Mouse (Mus musculus): Measurements from ENCODE around the gene Zfp106. TPM values are rescaled to one million over a fixed set of nuclear protein-coding genes. Genes with fewer than 3 reads are reported as not detected.
A peak's percentile ranks its signal among the peaks of the same experiment; 100 is the strongest.

The Zfp106 gene
- polyA plus RNA-seq, 1 experiment: 79.1 TPM

DNA sequence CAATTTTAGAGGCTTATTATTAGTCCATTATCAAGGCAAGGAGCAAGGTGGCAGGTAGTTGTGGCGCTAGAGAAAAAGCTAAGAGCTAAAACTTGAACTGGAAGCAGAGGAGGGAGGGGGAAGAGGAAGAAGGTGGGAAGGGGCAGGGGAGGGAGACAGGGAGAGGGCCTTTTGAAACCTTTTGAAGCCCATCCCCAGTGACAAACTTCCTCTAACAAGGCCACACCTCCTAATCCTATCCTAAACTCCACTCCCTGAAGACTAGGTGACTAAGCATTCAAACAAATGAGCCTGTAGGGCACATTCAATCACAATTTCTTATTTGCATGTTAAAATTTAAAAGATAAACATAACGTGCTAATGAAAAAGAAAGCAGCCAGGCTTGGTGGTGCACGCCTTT lies 4.8 kb downstream of the Zfp106 start:
- no peak for TF ChIP-seq CTCF (IDR thresholded peaks at IDR 0.05; ENCODE audit: low read depth, low read length)
- no peak for TF ChIP-seq POLR2A (IDR thresholded peaks at IDR 0.05; ENCODE audit: borderline replicate concordance, low read depth, low read length)
- H3K27ac ChIP-seq (ENCODE audit: insufficient read depth, low read depth, low read length): peak overlapping the region; percentile 24
- no peak overlapping the region for H3K4me3 ChIP-seq (ENCODE audit: insufficient read depth, low read length)
- H3K4me1 ChIP-seq (ENCODE audit: control insufficient read depth, insufficient read depth, low read length): peaks cover 27% of the 10 kb centered on the region

- H3K4me1 ChIP-seq (ENCODE audit: control insufficient read depth, insufficient read depth, low read length): peaks cover 27% of the 10 kb centered on the region
- H3K4me3 ChIP-seq (ENCODE audit: insufficient read depth, low read length): no peak overlapping the region
- no peak overlapping the region for H3K27ac ChIP-seq (ENCODE audit: insufficient read depth, low read depth, low read length)
- TF ChIP-seq POLR2A (IDR thresholded peaks at IDR 0.05; ENCODE audit: borderline replicate concordance, low read depth, low read length) (no peak), CTCF (IDR thresholded peaks at IDR 0.05; ENCODE audit: low read depth, low read length) (no peak)
Observed at GRCm38 (mm10) chr2:120556868-120557267, 6.8 kb downstream of the Zfp106 start.

DNA sequence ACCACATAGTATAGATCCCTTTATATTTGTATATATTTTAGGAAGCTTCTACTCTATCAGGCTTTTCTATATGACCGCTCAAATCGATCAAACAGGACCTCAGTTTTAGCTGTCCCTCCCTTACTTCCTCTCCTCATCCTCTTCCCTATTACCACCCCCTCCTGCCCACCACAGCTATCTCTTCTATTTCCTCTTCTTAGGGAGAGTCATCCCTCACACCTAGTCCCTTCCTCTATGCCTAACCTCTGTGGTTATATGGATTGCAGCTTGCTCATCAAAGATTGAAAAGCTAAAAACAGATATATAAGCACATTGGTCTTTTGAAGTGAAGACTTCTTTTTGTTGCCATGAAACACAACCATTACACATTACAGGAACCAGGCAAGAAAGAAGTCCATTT lies 18.9 kb downstream of the Zfp106 start:
- no peak overlapping the region for H3K4me3 ChIP-seq (ENCODE audit: insufficient read depth, low read length)
- H3K4me1 ChIP-seq (ENCODE audit: control insufficient read depth, insufficient read depth, low read length): peaks cover 30% of the 10 kb centered on the region
- no peak overlapping the region; the same call in 1 of the 2 replicates for H3K27ac ChIP-seq (ENCODE audit: insufficient read depth, low read depth, low read length)
- TF ChIP-seq CTCF (IDR thresholded peaks at IDR 0.05; ENCODE audit: low read depth, low read length) (no peak), POLR2A (IDR thresholded peaks at IDR 0.05; ENCODE audit: borderline replicate concordance, low read depth, low read length) (no peak)

DNA sequence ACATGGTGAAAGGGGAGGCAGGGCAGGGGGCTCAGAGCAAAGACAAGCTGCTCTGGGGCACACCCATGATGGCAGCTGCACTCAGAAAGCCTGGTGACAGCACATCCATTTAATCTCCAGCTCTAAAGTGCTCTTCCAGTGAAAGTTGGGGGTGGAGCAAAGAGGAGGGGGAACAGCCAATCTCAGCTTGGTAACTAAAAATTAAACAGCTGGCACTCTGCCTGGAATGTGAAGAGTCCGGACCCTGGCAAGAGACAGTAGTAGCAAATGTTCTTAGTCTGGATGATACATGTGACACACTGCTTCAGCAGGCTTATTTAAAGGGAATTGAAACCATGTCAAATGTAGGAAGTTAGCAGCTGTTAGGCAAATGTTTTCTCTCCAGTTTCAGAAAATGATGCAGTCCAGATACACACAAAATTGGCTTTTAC lies 23.9 kb downstream of the Zfp106 start:
- peak overlapping the region; percentile 83 for H3K27ac ChIP-seq (ENCODE audit: insufficient read depth, low read depth, low read length)
- no peak overlapping the region for H3K4me3 ChIP-seq (ENCODE audit: insufficient read depth, low read length)
- H3K4me1 ChIP-seq (ENCODE audit: control insufficient read depth, insufficient read depth, low read length): peaks cover 30% of the 10 kb centered on the region
- TF ChIP-seq CTCF (IDR thresholded peaks at IDR 0.05; ENCODE audit: low read depth, low read length) (no peak), POLR2A (IDR thresholded peaks at IDR 0.05; ENCODE audit: borderline replicate concordance, low read depth, low read length) (no peak)

GRCm38 (mm10) chr2:120539333-120539732 lies 24.3 kb downstream of the Zfp106 start:
- Histone ChIP-seq H3K4me1 (ENCODE audit: control insufficient read depth, insufficient read depth, low read length) (peaks cover 25% of the 10 kb centered on the region), H3K27ac (ENCODE audit: insufficient read depth, low read depth, low read length) (peak overlapping the region; percentile 83), H3K4me3 (ENCODE audit: insufficient read depth, low read length) (no peak overlapping the region)
- TF ChIP-seq CTCF (IDR thresholded peaks at IDR 0.05; ENCODE audit: low read depth, low read length) (no peak), POLR2A (IDR thresholded peaks at IDR 0.05; ENCODE audit: borderline replicate concordance, low read depth, low read length) (no peak)

GRCm38 (mm10) chr2:120531223-120531622 lies 32.4 kb downstream of the Zfp106 start:
- TF ChIP-seq CTCF (IDR thresholded peaks at IDR 0.05; ENCODE audit: low read depth, low read length): no peak
- no peak for TF ChIP-seq POLR2A (IDR thresholded peaks at IDR 0.05; ENCODE audit: borderline replicate concordance, low read depth, low read length)
- H3K27ac ChIP-seq (ENCODE audit: insufficient read depth, low read depth, low read length): no peak overlapping the region
- peaks cover 4% of the 10 kb centered on the region for H3K4me1 ChIP-seq (ENCODE audit: control insufficient read depth, insufficient read depth, low read length)
- no peak overlapping the region for H3K4me3 ChIP-seq (ENCODE audit: insufficient read depth, low read length)

DNA sequence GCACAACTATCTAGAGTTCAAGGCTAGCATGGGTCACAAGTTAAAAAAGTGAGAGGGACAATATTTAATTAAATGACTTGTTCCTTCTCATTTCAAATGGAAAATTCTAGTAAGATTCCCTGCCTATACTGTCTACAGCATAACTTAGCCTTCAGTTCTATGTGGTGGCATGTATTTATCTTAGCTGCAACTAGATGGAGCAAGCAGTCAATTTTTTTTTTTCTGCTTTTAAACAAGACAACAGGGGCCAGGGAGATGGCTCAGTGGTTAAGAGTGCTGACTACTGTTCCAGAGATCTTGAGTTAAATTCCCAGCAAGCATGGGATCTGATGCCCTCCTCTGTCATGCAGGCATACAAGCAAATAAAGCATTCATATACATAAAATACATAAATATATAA lies 34.1 kb downstream of the Zfp106 start:
- no peak for TF ChIP-seq POLR2A (IDR thresholded peaks at IDR 0.05; ENCODE audit: borderline replicate concordance, low read depth, low read length)
- TF ChIP-seq CTCF (IDR thresholded peaks at IDR 0.05; ENCODE audit: low read depth, low read length): no peak
- Histone ChIP-seq H3K4me1 (ENCODE audit: control insufficient read depth, insufficient read depth, low read length) (peaks cover 4% of the 10 kb centered on the region), H3K4me3 (ENCODE audit: insufficient read depth, low read length) (no peak overlapping the region), H3K27ac (ENCODE audit: insufficient read depth, low read depth, low read length) (no peak overlapping the region)

- TF ChIP-seq CTCF (IDR thresholded peaks at IDR 0.05; ENCODE audit: low read depth, low read length): no peak
- Histone ChIP-seq H3K4me3 (ENCODE audit: insufficient read depth, low read length) (no peak overlapping the region), H3K4me1 (ENCODE audit: control insufficient read depth, insufficient read depth, low read length) (peaks cover 4% of the 10 kb centered on the region), H3K27ac (ENCODE audit: insufficient read depth, low read depth, low read length) (no peak overlapping the region)
Observed at GRCm38 (mm10) chr2:120526771-120527170, 36.9 kb downstream of the Zfp106 start.

DNA sequence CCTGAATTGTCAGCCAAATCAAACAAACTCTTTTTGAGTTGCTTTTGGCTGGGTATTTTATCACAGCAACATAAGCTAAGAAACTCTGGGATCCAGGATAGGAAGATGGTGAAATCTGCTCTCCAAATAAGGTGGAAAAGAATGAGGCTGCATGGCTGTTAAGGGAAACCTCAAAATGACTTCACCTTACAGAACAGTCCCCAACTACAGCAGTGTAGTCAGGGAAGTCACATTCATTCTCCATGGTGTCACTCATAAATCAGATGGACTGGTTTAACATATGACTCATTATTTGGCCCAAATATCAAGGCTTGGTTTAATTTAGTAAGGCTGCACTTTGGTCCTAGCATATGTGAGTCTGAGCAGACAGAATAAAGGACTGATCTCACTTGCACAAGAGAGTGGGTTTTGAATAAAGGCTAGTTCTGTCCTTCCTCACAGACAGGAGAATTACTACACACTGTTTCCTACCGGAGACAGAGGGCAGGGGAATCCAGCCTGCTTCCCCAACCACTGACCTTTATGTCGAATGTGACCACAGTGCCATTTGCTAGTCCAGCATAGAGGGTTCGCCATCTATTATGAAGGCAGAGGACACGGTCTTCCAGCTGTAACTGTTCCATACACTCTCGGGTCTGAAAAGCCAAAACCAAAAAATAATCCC lies 45.0 kb downstream of the Zfp106 start:
- no peak for TF ChIP-seq POLR2A (IDR thresholded peaks at IDR 0.05; ENCODE audit: borderline replicate concordance, low read depth, low read length)
- Histone ChIP-seq H3K27ac (ENCODE audit: insufficient read depth, low read depth, low read length) (no peak overlapping the region), H3K4me1 (ENCODE audit: control insufficient read depth, insufficient read depth, low read length) (no peaks in the 10 kb centered on the region), H3K4me3 (ENCODE audit: insufficient read depth, low read length) (no peak overlapping the region)

GRCm38 (mm10) chr2:120514181-120514580 lies 49.5 kb downstream of the Zfp106 start:
- no peak overlapping the region for H3K4me3 ChIP-seq (ENCODE audit: insufficient read depth, low read length)
- H3K4me1 ChIP-seq (ENCODE audit: control insufficient read depth, insufficient read depth, low read length): no peaks in the 10 kb centered on the region
- no peak overlapping the region for H3K27ac ChIP-seq (ENCODE audit: insufficient read depth, low read depth, low read length)
- TF ChIP-seq POLR2A (IDR thresholded peaks at IDR 0.05; ENCODE audit: borderline replicate concordance, low read depth, low read length): no peak
- no peak for TF ChIP-seq CTCF (IDR thresholded peaks at IDR 0.05; ENCODE audit: low read depth, low read length)

DNA sequence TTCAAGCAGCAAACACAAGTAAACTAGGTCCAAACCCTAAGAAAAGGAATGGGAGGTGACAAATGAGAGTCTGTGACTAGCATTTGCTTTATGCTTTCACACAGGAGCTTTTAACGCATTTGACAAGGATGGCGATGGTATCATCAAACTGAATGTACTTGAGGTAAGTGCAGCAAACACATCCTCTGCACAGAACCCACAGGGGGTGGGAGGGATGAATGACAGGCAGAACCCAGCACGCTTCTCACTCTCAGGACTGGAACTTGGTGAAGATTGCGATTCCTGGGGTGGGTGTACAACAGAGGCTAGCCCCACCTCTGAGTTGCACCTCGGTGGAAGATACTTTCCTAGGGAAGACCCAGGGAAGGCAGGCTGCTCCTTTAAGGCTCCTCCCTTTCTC lies 59.7 kb downstream of the Zfp106 start:
- Histone ChIP-seq H3K27ac (ENCODE audit: insufficient read depth, low read depth, low read length) (no peak overlapping the region), H3K4me3 (ENCODE audit: insufficient read depth, low read length) (no peak overlapping the region), H3K4me1 (ENCODE audit: control insufficient read depth, insufficient read depth, low read length) (no peaks in the 10 kb centered on the region)
- no peak for TF ChIP-seq POLR2A (IDR thresholded peaks at IDR 0.05; ENCODE audit: borderline replicate concordance, low read depth, low read length)
- no peak for TF ChIP-seq CTCF (IDR thresholded peaks at IDR 0.05; ENCODE audit: low read depth, low read length)
